Mouse (Mus musculus): ENCODE data around the gene Fkbp15.

Gene Fkbp15

GRCm38 (mm10) chr4:62372410-62372809, 12.1 kb upstream of the Fkbp15 start:
- DNase-seq = no peak

- no peak for DNase-seq
Observed at GRCm38 (mm10) chr4:62369091-62369490, 8.7 kb upstream of the Fkbp15 start.

- peak; percentile 36 for DNase-seq
Observed at GRCm38 (mm10) chr4:62367586-62367985, 7.2 kb upstream of the Fkbp15 start.

- no peak for DNase-seq
Observed at GRCm38 (mm10) chr4:62366291-62366690, 5.9 kb upstream of the Fkbp15 start.

GRCm38 (mm10) chr4:62364299-62364698, 4.0 kb upstream of the Fkbp15 start:
- DNase-seq = no peak

- DNase-seq = no peak
Observed at GRCm38 (mm10) chr4:62362437-62362836, 2.1 kb upstream of the Fkbp15 start.

GRCm38 (mm10) chr4:62361997-62362396, 1.6 kb upstream of the Fkbp15 start:
- DNase-seq = no peak

GRCm38 (mm10) chr4:62361571-62361970, 1.2 kb upstream of the Fkbp15 start:
- DNase-seq = no peak

GRCm38 (mm10) chr4:62360805-62361455, 582 bp upstream of the Fkbp15 start:
- no peak for DNase-seq

- no peak for DNase-seq
Observed at GRCm38 (mm10) chr4:62359256-62359775, 1.0 kb downstream of the Fkbp15 start.

- no peak for DNase-seq
Observed at GRCm38 (mm10) chr4:62357631-62358148, 2.7 kb downstream of the Fkbp15 start.

GRCm38 (mm10) chr4:62349371-62349770, 11.0 kb downstream of the Fkbp15 start:
- DNase-seq = no peak

GRCm38 (mm10) chr4:62348329-62348705, 12.0 kb downstream of the Fkbp15 start:
- no peak for DNase-seq

- peak; percentile 25 for DNase-seq
Observed at GRCm38 (mm10) chr4:62347605-62348328, 12.6 kb downstream of the Fkbp15 start.

- no peak for DNase-seq
Observed at GRCm38 (mm10) chr4:62345827-62346226, 14.5 kb downstream of the Fkbp15 start.

- no peak for DNase-seq
Observed at GRCm38 (mm10) chr4:62344000-62344399, 16.3 kb downstream of the Fkbp15 start.

GRCm38 (mm10) chr4:62338536-62338935, 21.8 kb downstream of the Fkbp15 start:
- no peak for DNase-seq

- no peak for DNase-seq
Observed at GRCm38 (mm10) chr4:62331977-62332376, 28.4 kb downstream of the Fkbp15 start.

- DNase-seq = no peak
Observed at GRCm38 (mm10) chr4:62328941-62329660, 31.2 kb downstream of the Fkbp15 start.

GRCm38 (mm10) chr4:62326111-62326510, 34.2 kb downstream of the Fkbp15 start:
- no peak for DNase-seq

GRCm38 (mm10) chr4:62322684-62323083, 37.7 kb downstream of the Fkbp15 start:
- no peak for DNase-seq

GRCm38 (mm10) chr4:62318294-62318693, 42.1 kb downstream of the Fkbp15 start:
- DNase-seq = no peak

GRCm38 (mm10) chr4:62316456-62316855, 43.9 kb downstream of the Fkbp15 start:
- no peak for DNase-seq

Measured in kidney, adult 11 months (tissue).